Mouse (Mus musculus) heart, embryonic 11.5 days (tissue): Measurements from ENCODE around the gene Clic4. TPM values are rescaled to one million over a fixed set of nuclear protein-coding genes. Genes with fewer than 3 reads are reported as not detected.

ENCODE experiments used
- ATAC-seq: fragments of 200-750 bp; cut with Nextera tagmentation; replicated peaks from 2 replicates; pipeline ENCODE4 v1.8.0; 2017; ENCODE audit warnings: moderate library complexity; ENCODE audit not compliant: insufficient number of reproducible peaks, low FRiP score, low TSS enrichment
- H3K27ac ChIP-seq: fragments of 300-500 bp; sonication (generic); 2 replicates; pipeline ENCODE4 v1.5.1; 2014; ENCODE audit warnings: mild to moderate bottlenecking, low read depth, low read length
- H3K27me3 ChIP-seq: fragments of 300-500 bp; sonication (generic); 2 replicates; pipeline ENCODE4 v1.6.1; 2014; ENCODE audit warnings: mild to moderate bottlenecking, low read length, mixed read lengths; ENCODE audit not compliant: control insufficient read depth, insufficient read depth
- H3K36me3 ChIP-seq: fragments of 300-500 bp; sonication (generic); 2 replicates; pipeline ENCODE4 v1.6.1; 2014; ENCODE audit warnings: mild to moderate bottlenecking, low read length, moderate library complexity, mixed read lengths; ENCODE audit not compliant: control insufficient read depth, insufficient read depth
- H3K4me1 ChIP-seq: fragments of 300-500 bp; sonication (generic); 2 replicates; pipeline ENCODE4 v1.6.1; 2014; ENCODE audit warnings: low read length; ENCODE audit not compliant: control insufficient read depth, insufficient read depth
- H3K4me2 ChIP-seq: fragments of 300-500 bp; sonication (generic); 2 replicates; pipeline ENCODE4 v1.6.1; 2014; ENCODE audit warnings: mild to moderate bottlenecking, moderate library complexity
- H3K4me3 ChIP-seq: fragments of 300-500 bp; sonication (generic); 2 replicates; pipeline ENCODE4 v1.5.1; 2014; ENCODE audit warnings: low read depth, low read length
- H3K9ac ChIP-seq: fragments of 300-500 bp; sonication (generic); 2 replicates; pipeline ENCODE4 v1.6.1; 2014; ENCODE audit warnings: mild to moderate bottlenecking, low read depth, low read length, moderate library complexity
- H3K9me3 ChIP-seq: fragments of 300-500 bp; sonication (generic); replicated peaks from 2 replicates; pipeline ENCODE4 v1.6.1; 2016; ENCODE audit warnings: low read length; ENCODE audit not compliant: control insufficient read depth
- WGBS: fragments of 180-500 bp; shearing (Covaris S2); extraction: QIAGEN DNeasy Blood & Tissue Kit; methylation state at CpG from one replicate; pipeline ENCODE4 v1.1.7; 2014; ENCODE audit not compliant: insufficient replicate concordance; 5-methylcytosine and 5-hydroxymethylcytosine counted together
- polyA plus RNA-seq: library from polyadenylated mRNA; unstranded; fragments of >200 nt; fragmentation: Nextera tagmentation; extraction: Ambion mirVana; gene quantifications from 2 replicates; pipeline ENCODE4 v1.2.1, GENCODE M21; 2014

Gene Clic4
- polyA plus RNA-seq, 1 experiment from 2014 or later, result 156 TPM

DNA sequence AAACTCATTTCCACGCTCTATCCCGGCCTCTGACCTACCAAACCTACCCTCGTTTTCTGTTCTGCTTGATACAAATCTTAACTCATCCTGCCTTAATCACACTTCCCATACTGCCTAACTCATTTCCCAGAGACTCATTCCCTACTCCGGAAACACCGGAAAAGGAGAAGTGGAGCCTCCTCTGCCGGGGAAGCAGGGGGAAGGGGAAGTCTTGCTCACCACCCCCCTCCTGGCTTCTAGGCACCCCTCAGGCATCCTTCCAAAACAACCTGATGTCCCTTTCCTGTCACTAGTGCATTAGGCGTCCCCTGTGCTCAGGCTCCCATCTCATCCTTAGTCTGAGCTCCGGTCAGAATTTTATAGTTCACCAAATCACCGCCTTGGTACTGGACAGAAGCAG lies 5.6 kb downstream of the Clic4 start:
- H3K27ac ChIP-seq, result peak overlapping the region; percentile 51; the same call in 1 of the 2 replicates
- H3K4me2 ChIP-seq, result peak overlapping the region; percentile 91
- peak overlapping the region; percentile 1 for H3K4me3 ChIP-seq
- no peaks in the 10 kb centered on the region for H3K27me3 ChIP-seq
- no peaks in the 10 kb centered on the region; the same call in 1 of the 2 replicates for H3K36me3 ChIP-seq
- peaks cover 48% of the 10 kb centered on the region for H3K4me1 ChIP-seq
- WGBS, result 48% methylated on average over 9 of the region's 9 CpGs
- no peaks in the 10 kb centered on the region for H3K9me3 ChIP-seq
- H3K9ac ChIP-seq, result peak overlapping the region; percentile 40; the same call in 1 of the 2 replicates
- ATAC-seq, result no peak

DNA sequence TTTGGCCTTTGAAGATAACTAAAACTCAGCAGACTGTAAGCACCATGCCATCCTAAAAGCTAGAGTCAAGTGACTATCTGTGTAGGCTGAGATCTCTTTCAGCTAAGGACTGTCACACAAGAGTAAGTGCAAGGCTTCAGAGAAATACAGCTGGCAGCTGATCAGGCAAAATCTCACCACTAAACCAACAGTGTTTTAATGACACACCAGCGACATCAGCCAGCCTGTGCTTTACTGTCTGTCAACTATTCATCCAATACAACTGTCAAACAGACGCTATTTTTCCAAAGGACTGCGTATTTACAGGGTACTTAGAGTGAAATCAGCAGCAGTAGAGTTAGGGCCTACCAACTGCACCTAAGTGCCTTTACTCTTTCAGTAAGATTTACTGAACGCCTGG lies 12.2 kb downstream of the Clic4 start:
- no peak for ATAC-seq
- Histone ChIP-seq H3K27ac (no peak overlapping the region), H3K36me3 (peaks cover 2% of the 10 kb centered on the region; the same call in 1 of the 2 replicates), H3K9ac (no peak overlapping the region), H3K4me1 (peaks cover 49% of the 10 kb centered on the region), H3K4me3 (no peak overlapping the region), H3K4me2 (no peak overlapping the region), H3K27me3 (no peaks in the 10 kb centered on the region), H3K9me3 (no peaks in the 10 kb centered on the region)
- 77% methylated on average over 4 of the region's 4 CpGs for WGBS

DNA sequence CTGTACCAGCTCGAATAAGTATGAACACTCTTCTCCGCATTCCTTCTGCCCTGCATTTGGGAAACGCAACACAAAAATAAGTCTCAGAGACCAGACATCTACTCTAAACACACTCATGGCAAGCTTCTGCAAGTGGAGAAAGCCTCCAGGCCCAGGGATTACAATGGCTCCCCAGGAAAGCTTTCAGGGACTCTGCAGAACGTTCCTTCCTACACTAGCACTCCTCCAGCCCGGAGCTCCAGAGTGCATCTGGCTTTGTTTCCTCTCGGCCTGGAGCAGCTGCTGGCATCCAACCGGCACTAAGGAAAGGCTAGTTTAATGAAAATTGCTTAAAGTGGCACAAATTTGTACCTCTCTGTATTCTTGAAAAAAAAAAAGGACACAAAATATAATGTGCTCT lies 14.1 kb downstream of the Clic4 start:
- 48% methylated on average over 7 of the region's 7 CpGs for WGBS
- Histone ChIP-seq H3K27ac (peak overlapping the region; percentile 78), H3K4me1 (peaks cover 65% of the 10 kb centered on the region), H3K27me3 (no peaks in the 10 kb centered on the region), H3K36me3 (peaks cover 3% of the 10 kb centered on the region; the same call in 1 of the 2 replicates), H3K9me3 (no peaks in the 10 kb centered on the region), H3K4me2 (no peak overlapping the region), H3K9ac (no peak overlapping the region; the same call in 1 of the 2 replicates), H3K4me3 (no peak overlapping the region)
- no peak for ATAC-seq

DNA sequence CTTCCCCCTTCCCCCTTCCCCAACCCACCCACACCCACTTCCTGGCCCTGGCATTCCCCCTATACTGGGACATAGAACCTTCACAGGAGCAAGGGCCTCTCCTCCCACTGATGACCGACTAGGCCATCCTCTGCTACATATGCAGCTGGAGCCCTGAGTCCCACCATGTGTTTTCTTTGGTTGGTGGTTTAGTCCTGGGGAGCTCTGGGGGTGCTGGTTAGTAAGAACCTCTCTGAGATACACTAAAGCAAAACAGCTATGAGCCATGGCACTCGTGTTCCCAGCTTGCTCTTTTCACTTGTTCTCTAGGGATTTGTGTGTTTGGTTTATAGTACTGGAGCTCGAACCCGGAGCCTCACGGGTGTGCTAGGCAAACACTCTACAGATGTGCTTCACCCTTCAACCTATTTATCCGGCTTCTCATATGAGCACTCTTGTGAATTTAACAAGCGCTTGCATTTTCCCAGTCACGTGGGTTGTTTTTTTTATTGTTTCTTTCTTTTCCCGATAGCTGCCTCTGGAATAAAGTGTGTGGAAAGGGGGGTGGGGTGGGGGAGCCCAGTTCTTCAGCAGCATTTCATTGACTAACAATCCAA lies 14.6 kb downstream of the Clic4 start:
- H3K4me3 ChIP-seq, result no peak overlapping the region
- ATAC-seq, result no peak
- H3K4me2 ChIP-seq, result no peak overlapping the region
- H3K4me1 ChIP-seq, result peaks cover 68% of the 10 kb centered on the region
- 79% methylated on average over 9 of the region's 9 CpGs for WGBS
- no peaks in the 10 kb centered on the region for H3K27me3 ChIP-seq
- no peaks in the 10 kb centered on the region for H3K9me3 ChIP-seq
- H3K36me3 ChIP-seq, result peaks cover 7% of the 10 kb centered on the region; the same call in 1 of the 2 replicates
- no peak overlapping the region; the same call in 1 of the 2 replicates for H3K9ac ChIP-seq
- H3K27ac ChIP-seq, result peak overlapping the region; percentile 78

DNA sequence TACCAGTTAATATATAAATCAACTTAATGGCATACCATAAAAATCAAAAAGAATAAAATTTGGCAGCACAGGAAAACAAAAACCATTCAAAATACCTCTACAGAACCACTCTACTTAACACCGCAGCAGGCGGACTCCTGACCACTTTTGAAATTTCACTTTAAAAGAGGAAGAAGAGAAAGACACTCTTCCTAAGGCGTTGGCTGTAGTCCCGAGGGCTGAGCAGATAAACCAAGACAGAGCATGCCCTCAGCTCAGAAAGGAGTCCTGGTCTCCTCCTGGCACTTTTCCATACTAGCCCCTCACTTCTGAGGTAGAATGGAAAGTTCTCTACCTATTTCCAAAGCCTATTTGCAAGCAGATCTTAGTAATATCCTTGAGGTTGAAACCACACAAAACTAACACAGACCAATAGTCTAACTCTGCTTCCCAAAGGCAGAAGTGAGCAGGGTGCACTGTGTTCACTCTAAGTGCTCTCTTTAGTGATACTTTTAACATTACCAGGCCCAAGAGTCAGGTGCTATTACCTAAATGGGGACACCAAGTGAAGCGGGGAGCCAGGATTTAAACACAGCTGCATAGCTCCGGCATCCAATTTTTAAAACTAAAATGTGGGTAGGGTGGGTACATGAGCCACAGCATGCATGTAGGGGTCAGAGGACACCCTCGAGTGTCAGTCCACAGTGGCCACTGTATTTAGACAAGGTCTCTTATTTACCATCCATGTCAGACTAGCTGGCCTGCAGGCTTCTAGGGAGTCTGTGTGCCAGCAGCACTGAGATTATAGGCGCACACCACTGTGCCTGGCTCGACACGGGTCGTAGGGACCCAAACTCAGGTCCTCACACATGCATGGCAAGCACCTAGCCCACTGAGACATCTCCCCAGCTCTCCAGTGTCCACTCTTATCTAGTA lies 15.8 kb downstream of the Clic4 start:
- H3K27me3 ChIP-seq, result no peaks in the 10 kb centered on the region
- H3K4me2 ChIP-seq, result no peak overlapping the region
- peaks cover 66% of the 10 kb centered on the region for H3K4me1 ChIP-seq
- no peak overlapping the region for H3K9ac ChIP-seq
- 79% methylated on average over 11 of the region's 11 CpGs for WGBS
- H3K36me3 ChIP-seq, result peaks cover 7% of the 10 kb centered on the region; the same call in 1 of the 2 replicates
- H3K4me3 ChIP-seq, result no peak overlapping the region
- peak overlapping the region; percentile 76 for H3K27ac ChIP-seq
- no peaks in the 10 kb centered on the region for H3K9me3 ChIP-seq
- ATAC-seq, result no peak

DNA sequence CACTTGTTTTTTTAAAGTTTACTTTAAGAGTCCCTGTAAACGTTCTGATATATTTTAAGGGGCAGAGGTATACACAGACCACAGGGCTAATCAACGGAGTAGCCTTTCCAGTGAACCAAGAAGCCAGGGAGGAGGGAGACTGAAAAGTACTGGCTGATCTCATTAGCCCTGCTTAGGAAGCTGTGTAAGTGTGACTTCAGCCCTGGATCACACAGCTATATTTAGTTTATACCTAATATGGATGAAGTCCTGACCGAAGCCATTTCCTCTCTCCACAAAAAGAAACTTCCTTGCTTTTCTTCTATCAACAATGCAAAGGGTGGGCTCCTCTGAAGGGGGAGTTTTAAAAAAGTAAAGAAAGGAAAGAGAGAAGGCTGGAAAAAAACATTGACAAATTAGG lies 17.8 kb downstream of the Clic4 start:
- peak overlapping the region; percentile 32 for H3K4me2 ChIP-seq

DNA sequence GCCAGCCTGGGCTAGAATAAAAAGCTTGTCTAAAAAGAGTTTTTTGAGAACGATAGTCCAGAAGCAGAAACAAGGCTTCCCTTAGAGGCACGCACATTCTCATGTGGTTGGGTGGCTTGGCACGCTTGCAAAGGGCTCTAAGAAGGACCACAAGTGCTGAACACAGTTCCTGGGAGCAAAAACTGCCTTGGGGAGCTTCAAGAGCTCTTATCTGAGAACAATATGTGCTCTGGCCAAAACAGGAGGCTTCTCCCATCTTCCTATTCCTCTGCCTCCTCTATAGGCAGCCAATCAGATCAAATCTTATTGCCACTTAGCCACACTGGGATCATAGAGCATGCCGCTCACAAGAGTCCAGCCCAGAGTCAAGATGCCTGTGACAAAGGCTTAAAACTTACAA lies 18.3 kb downstream of the Clic4 start:
- Histone ChIP-seq H3K4me3 (no peak overlapping the region), H3K9ac (peak overlapping the region; percentile 36; the same call in 1 of the 2 replicates), H3K4me2 (peak overlapping the region; percentile 18), H3K27ac (peak overlapping the region; percentile 93), H3K9me3 (no peaks in the 10 kb centered on the region), H3K4me1 (peaks cover 55% of the 10 kb centered on the region), H3K36me3 (peaks cover 4% of the 10 kb centered on the region; the same call in 1 of the 2 replicates), H3K27me3 (no peaks in the 10 kb centered on the region)
- ATAC-seq, result no peak
- WGBS, result 57% methylated on average over 4 of the region's 4 CpGs

More for the DNA sequence above, 17.8 kb downstream of the Clic4 start:
- H3K4me3 ChIP-seq, result no peak overlapping the region
- no peaks in the 10 kb centered on the region for H3K27me3 ChIP-seq
- peak; percentile 52; the same call in 1 of the 2 replicates for ATAC-seq
- 0 out of 2 replicates have a peak, but pooled peaks cover 4% of the 10 kb centered on the region for H3K36me3 ChIP-seq
- peak overlapping the region; percentile 93 for H3K27ac ChIP-seq
- H3K9me3 ChIP-seq, result no peaks in the 10 kb centered on the region
- peaks cover 57% of the 10 kb centered on the region for H3K4me1 ChIP-seq
- WGBS, result 23% methylated on average over 3 of the region's 3 CpGs
- peak overlapping the region; percentile 36; the same call in 1 of the 2 replicates for H3K9ac ChIP-seq

DNA sequence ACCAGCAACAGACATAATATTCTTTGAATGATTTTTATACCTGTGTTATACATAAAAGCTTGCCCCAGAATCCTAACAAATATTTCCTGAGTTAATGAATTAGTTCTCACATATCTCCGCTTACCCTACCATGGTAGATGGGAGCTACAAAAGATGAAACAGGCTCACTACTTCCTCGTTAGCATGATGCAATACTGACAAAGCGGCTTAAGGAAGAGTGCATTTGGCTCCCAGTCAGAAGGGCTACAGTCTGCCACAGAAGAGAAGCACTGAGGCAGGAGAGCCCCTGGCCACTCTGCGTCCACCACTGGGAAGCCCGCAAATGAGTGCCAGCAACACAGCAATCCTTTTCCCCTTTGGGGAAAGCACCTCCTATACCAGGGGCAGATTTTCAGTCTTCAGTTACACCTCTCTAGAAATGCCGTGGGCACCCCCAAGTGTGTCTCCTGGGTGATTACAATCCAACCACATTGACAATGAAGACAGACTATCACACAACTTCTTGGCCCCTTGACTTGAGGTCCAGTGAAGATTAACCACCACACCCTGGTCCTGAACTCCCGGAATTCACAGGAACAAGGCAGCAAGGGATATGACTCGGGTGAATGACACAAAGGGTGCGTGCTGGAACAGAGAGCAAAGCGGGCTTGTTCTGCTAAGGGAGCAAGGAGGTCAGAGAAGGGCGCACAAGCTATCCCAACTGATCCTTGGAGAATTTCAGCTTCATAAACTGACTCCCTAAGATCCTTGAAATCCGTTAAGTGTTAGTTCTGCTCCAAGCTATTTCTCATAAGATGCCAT lies 19.2 kb downstream of the Clic4 start:
- Histone ChIP-seq H3K4me2 (no peak overlapping the region; the same call in 1 of the 2 replicates), H3K36me3 (peaks cover 4% of the 10 kb centered on the region; the same call in 1 of the 2 replicates), H3K9me3 (no peaks in the 10 kb centered on the region), H3K27me3 (no peaks in the 10 kb centered on the region), H3K4me1 (peaks cover 51% of the 10 kb centered on the region), H3K9ac (no peak overlapping the region), H3K4me3 (no peak overlapping the region), H3K27ac (peak overlapping the region; percentile 93)
- 86% methylated on average over 12 of the region's 12 CpGs for WGBS
- no peak for ATAC-seq
